Mouse (Mus musculus): Measurements from ENCODE around the gene Ddx5. TPM values are rescaled to one million over a fixed set of nuclear protein-coding genes. Genes with fewer than 3 reads are reported as not detected.

The Ddx5 gene
- polyA plus RNA-seq, 1 experiment from 2014 or later: 340 TPM

Small RNA genes lying within 50 kb of the gene (microRNA-seq; reads per million reads assigned to microRNA genes)
- gene Gm25994 (not detected), gene Mir3064 (5.0 reads per million, percentile 33 among the genes with 10 or more reads in this experiment)

Other genes with a start within 250 kb of the Ddx5 start
- gene Tex2, start 175.8 kb downstream of the Ddx5 start, polyA plus RNA-seq (2014; fragmentation: Nextera tagmentation; extraction: Ambion mirVana): 8.9 and 11.6 TPM in 2 replicates
- 44.3 and 49.9 TPM in 2 replicates for gene Pecam1, start 38.6 kb downstream of the Ddx5 start, polyA plus RNA-seq (2014; fragmentation: Nextera tagmentation; extraction: Ambion mirVana)
- 1.6 and 2.1 TPM in 2 replicates for gene Milr1, start 38.0 kb downstream of the Ddx5 start, polyA plus RNA-seq (2014; fragmentation: Nextera tagmentation; extraction: Ambion mirVana)
- 11.5 and 13.5 TPM in 2 replicates for gene Polg2, start 9.6 kb downstream of the Ddx5 start, polyA plus RNA-seq (2014; fragmentation: Nextera tagmentation; extraction: Ambion mirVana)
- 19.3 and 19.4 TPM in 2 replicates for gene Cep95, start 67 bp upstream of the Ddx5 start, polyA plus RNA-seq (2014; fragmentation: Nextera tagmentation; extraction: Ambion mirVana)
- gene Smurf2, start 131.5 kb upstream of the Ddx5 start, polyA plus RNA-seq (2014; fragmentation: Nextera tagmentation; extraction: Ambion mirVana): 17.1 and 19.2 TPM in 2 replicates
- 416 and 452 TPM in 2 replicates for gene Kpna2, start 210.4 kb upstream of the Ddx5 start, polyA plus RNA-seq (2014; fragmentation: Nextera tagmentation; extraction: Ambion mirVana)
- 1.8 and 2.9 TPM in 2 replicates for gene 1810010H24Rik, start 236.5 kb upstream of the Ddx5 start, polyA plus RNA-seq (2014; fragmentation: Nextera tagmentation; extraction: Ambion mirVana)

All from intestine, embryonic 14.5 days (tissue).